Mouse (Mus musculus) embryonic facial prominence, embryonic 10.5 days (tissue): Measurements from ENCODE around the gene Cyba. TPM values are rescaled to one million over a fixed set of nuclear protein-coding genes. Genes with fewer than 3 reads are reported as not detected.

Source experiments
- DNase-seq: peaks from one replicate; pipeline ENCODE4 v3.0.0-alpha.2; 2017; ENCODE audit warnings: low spot score
- H3K27ac ChIP-seq: fragments of 300-500 bp; sonication (generic); replicated peaks from 2 replicates; pipeline ENCODE4 v1.5.1; 2016; ENCODE audit warnings: mild to moderate bottlenecking
- H3K27me3 ChIP-seq: fragments of 300-500 bp; sonication (generic); replicated peaks from 2 replicates; pipeline ENCODE4 v1.6.1; 2016; ENCODE audit warnings: low read depth, mild to moderate bottlenecking; ENCODE audit not compliant: poor library complexity, severe bottlenecking
- H3K36me3 ChIP-seq: fragments of 300-500 bp; sonication (generic); replicated peaks from 2 replicates; pipeline ENCODE4 v1.6.1; 2016; ENCODE audit warnings: mild to moderate bottlenecking, moderate library complexity
- H3K4me1 ChIP-seq: fragments of 300-500 bp; sonication (generic); 2 replicates; pipeline ENCODE4 v1.6.1; 2016
- H3K4me3 ChIP-seq: fragments of 300-500 bp; sonication (generic); 2 replicates; pipeline ENCODE4 v1.5.1; 2016; ENCODE audit warnings: mild to moderate bottlenecking, moderate library complexity
- H3K9me3 ChIP-seq: fragments of 300-500 bp; sonication (generic); 2 replicates; pipeline ENCODE4 v1.6.1; 2016; ENCODE audit warnings: mild to moderate bottlenecking
- WGBS: fragments of 180-500 bp; shearing (Covaris S2); methylation state at CpG from one replicate; pipeline ENCODE4 v1.1.7; 2016; 5-methylcytosine and 5-hydroxymethylcytosine counted together
- polyA plus RNA-seq: library from polyadenylated mRNA; unstranded; fragments of >200 nt; fragmentation: Nextera tagmentation; extraction: Ambion mirVana; gene quantifications from 2 replicates; pipeline ENCODE4 v1.2.1, GENCODE M21; 2016

The Cyba gene
- polyA plus RNA-seq, 1 experiment from 2014 or later, result 62.6 TPM

DNA sequence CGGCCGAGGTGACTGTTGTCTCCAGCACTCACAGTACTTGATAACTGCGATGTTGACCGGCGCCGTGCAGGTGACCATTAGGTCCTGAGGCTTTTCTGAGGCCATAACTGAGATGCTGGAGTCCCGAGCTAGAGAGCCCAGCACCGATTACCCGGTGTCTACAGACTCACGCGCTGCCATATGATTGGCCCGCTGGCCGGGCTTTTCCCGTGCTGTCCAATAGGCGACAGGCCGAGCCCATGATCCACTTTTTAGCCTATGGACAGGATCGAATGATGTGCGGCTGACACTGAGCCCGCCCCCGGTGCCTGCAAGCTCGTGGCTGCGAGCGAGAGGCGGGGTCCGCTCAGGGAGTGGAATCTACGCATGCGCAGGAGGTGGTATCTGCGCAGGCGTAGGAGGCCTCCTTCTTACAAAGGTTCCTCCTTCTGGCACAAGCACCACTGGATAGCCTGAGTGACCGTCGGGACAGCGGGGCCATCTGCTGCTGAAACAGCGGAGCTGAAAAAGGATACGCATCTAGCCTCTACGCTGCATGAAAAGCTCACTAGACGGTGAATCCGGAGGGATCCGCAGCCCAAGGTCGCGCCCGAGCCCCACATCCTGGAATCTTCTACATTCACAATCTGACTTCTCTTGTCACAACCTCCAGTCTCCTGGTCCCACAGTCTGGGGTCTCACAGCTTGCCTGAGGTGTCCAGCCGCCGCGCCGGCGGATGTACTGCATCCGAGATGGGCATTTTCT lies 10.7 kb upstream of the Cyba start, which contains the start of gene Mvd:
Mvd (minus strand) TSS at position 161 of the 745 bp plus-strand sequence.
- WGBS, result under 1% methylated on average over 47 of the region's 47 CpGs
- peaks cover 33% of the 10 kb centered on the region for H3K4me1 ChIP-seq

DNA sequence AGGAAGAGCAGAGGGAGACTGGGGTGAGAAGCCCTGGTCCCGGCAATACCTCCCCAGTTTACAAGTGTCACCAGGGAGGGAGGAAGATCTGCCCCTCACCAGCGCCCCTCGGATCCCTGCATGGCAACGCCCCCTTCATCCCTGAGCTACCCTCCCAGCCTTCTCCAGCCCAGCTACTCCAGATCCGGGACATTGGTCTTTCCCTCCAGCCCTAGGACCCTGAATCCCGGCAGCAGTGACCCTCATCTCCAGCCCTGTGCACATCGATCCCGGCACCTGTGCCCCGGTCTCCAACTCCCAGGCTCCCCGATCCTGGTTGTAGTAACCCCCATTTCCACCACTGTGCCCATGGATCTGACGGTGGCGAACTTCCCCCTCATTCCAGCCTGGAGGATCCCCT lies 10.1 kb upstream of the Cyba start:
- no peaks in the 10 kb centered on the region for H3K27me3 ChIP-seq
- 1% methylated on average over 12 of the region's 12 CpGs for WGBS
- H3K36me3 ChIP-seq, result peaks cover 24% of the 10 kb centered on the region
- peak; percentile 45 for DNase-seq
- no peaks in the 10 kb centered on the region for H3K9me3 ChIP-seq
- H3K27ac ChIP-seq, result peak overlapping the region; percentile 91
- peak overlapping the region; percentile 72 for H3K4me3 ChIP-seq
- H3K4me1 ChIP-seq, result peaks cover 40% of the 10 kb centered on the region

More for the DNA sequence above, 10.7 kb upstream of the Cyba start, which contains the start of gene Mvd:
- Histone ChIP-seq H3K9me3 (no peaks in the 10 kb centered on the region), H3K4me3 (peak within 1 kb of the TSS; percentile 72), H3K27ac (peak within 1 kb of the TSS; percentile 91), H3K27me3 (no peaks in the 10 kb centered on the region), H3K36me3 (peaks cover 17% of the 10 kb centered on the region)
- DNase-seq, result peak; percentile 99

DNA sequence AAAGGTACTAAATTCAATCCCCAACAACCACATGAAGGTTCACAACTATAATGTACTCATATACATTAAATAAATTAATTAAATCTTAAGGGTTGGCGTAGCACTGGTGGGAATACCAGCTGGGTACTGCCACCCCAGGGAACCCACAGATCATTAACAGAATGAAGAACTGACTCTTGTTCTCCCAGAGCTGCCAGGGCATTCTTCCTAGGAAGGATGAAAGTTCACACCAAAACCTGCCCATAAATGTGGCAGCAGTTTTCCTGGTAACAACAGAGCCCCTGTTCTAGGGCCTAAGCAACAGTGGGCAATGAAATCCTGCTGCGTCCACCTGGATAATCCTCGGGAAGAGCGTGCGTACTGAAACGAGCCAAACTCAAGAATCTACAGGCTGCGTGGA lies 9.6 kb upstream of the Cyba start:
- WGBS, result 25% methylated on average over 7 of the region's 7 CpGs
- Histone ChIP-seq H3K27me3 (no peaks in the 10 kb centered on the region), H3K27ac (peak overlapping the region; percentile 91), H3K4me3 (peak overlapping the region; percentile 72), H3K36me3 (peaks cover 28% of the 10 kb centered on the region), H3K4me1 (peaks cover 43% of the 10 kb centered on the region), H3K9me3 (no peaks in the 10 kb centered on the region)
- no peak for DNase-seq

DNA sequence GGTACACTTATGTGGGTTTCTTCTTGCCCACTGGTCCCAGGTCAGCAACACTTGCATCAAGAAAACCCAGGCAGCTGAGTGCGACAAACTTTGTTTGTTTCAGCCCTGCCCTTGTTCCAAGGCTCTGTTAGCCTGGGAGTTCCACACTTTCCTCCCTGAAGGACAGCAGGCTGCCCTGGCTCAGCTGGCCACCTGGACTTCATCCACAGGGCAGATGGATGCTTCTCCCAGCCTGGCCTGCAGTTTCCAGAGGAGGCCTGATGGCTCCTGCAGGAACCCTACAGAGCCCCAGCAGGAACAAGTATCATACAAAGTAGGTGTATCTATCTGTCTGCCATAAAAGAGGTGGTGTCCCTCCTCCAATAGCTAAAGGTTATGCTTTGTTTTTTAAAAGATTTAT lies 8.6 kb upstream of the Cyba start:
- 95% methylated on average over 1 of the region's 1 CpGs for WGBS
- no peak overlapping the region for H3K4me3 ChIP-seq
- H3K9me3 ChIP-seq, result no peaks in the 10 kb centered on the region
- peaks cover 43% of the 10 kb centered on the region for H3K4me1 ChIP-seq
- H3K36me3 ChIP-seq, result peaks cover 38% of the 10 kb centered on the region
- no peak overlapping the region for H3K27ac ChIP-seq
- no peak for DNase-seq
- no peaks in the 10 kb centered on the region for H3K27me3 ChIP-seq

DNA sequence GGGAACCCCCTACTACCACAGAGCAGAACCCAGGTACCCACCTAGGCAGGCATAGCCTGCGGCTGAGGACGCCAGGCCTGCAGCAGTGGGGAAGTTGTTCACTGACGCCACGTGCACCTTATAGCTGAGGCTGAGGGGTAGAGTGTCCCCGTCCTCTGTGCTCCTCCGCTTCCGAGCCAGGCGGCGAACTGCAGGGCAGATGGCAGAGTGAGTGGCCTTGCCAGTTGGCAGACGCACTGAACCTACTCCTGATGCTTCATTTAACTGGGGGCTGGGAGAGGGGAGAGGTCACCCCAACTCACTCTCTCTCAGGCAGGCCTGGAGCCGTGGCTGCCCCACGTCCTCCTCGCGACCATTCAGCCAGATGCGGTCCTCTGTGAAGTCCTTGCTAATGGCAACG lies 6.6 kb upstream of the Cyba start:
- no peak overlapping the region for H3K4me3 ChIP-seq
- WGBS, result 94% methylated on average over 16 of the region's 16 CpGs
- peaks cover 24% of the 10 kb centered on the region for H3K4me1 ChIP-seq
- H3K36me3 ChIP-seq, result peaks cover 58% of the 10 kb centered on the region
- H3K27me3 ChIP-seq, result no peaks in the 10 kb centered on the region
- peaks cover 4% of the 10 kb centered on the region; the same call in 1 of the 2 replicates for H3K9me3 ChIP-seq
- H3K27ac ChIP-seq, result no peak overlapping the region
- no peak for DNase-seq

DNA sequence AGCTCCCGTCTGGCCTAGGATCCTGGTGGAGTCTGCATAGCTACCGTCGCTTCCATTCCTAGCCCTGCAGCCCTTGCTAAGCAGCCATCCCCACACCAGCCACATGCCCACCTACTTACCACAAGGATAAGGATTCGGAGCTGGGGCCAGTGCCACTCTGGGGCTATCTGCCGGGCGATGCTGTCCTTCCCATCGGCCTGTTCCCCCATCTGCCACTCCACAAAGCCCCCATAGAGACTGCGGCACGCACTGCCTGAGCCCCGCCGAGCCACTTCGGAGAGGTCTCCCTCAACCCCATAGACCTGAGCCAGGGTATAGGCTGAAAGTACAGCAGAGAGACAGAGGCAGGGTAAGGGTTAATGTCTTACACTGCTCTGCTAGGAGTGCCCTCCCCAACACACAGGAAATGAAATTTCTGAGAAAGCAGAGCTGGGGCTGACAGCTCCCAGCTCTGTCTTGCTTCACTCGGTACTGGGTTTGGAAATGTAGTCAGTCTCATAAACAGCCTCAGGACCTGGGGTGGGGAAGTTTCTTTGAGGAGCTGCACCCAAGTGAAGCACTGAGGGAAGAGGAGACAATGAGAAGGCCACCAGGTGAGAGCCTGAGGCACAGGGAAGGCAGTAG lies 5.1 kb upstream of the Cyba start:
- H3K36me3 ChIP-seq, result peaks cover 71% of the 10 kb centered on the region
- no peak for DNase-seq
- 88% methylated on average over 13 of the region's 13 CpGs for WGBS

DNA sequence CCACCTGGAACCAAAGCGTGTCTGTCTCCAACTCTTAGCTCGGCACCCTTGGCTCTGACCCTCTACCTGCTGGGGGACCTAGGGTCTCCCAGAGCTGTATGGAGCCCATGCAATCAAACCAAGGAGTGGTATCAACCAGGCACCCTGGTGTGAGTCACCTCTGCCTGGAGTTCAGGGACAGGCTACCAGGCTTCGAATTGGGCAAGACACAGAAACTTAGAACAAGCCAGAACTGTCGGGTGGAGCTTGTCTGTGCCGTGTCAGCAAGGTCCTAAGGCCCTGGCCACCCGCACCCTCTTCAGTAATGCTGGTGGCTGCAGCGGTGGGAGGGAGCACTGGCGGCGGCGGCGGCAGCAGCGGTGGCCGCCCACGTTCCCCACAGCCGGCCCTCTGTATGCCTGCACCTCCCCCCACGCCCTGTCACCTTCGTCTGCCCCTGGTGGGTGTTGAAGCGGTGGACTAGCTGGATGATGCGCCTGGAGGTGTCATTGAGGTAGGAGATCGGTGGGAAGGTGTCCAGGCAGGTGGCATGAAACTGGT lies 3.9 kb upstream of the Cyba start:
- DNase-seq, result no peak
- Histone ChIP-seq H3K4me3 (no peak overlapping the region), H3K36me3 (peaks cover 71% of the 10 kb centered on the region), H3K4me1 (peaks cover 26% of the 10 kb centered on the region), H3K27me3 (peaks cover 6% of the 10 kb centered on the region; the same call in 1 of the 2 replicates), H3K27ac (no peak overlapping the region), H3K9me3 (peaks cover 4% of the 10 kb centered on the region; the same call in 1 of the 2 replicates)
- 89% methylated on average over 20 of the region's 20 CpGs for WGBS

More for the DNA sequence above, 5.1 kb upstream of the Cyba start:
- peaks cover 24% of the 10 kb centered on the region for H3K4me1 ChIP-seq
- H3K9me3 ChIP-seq, result peaks cover 4% of the 10 kb centered on the region; the same call in 1 of the 2 replicates
- peak overlapping the region; percentile 44 for H3K27ac ChIP-seq
- H3K4me3 ChIP-seq, result no peak overlapping the region
- H3K27me3 ChIP-seq, result 0 out of 2 replicates have a peak, but pooled peaks cover 3% of the 10 kb centered on the region

DNA sequence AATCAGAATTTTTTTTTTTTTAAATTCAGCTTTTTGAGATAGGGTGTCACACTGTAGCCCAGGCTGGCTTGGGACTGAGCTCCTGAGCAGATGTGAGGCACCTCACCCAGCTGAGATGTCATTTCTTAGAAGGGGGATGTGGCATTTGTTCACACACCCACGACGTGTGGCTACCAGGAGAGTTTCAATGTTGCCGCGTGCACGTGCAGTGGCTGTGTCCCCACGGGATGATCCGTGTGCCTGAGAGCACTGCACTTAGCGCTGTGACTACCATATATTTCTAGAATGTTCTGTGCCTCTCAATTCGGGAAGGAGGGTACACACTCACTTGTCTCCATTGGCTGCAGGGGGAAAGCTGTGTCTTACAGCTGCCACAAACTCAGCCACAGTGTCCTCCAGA lies 3.4 kb upstream of the Cyba start:
- no peak overlapping the region for H3K27ac ChIP-seq

DNA sequence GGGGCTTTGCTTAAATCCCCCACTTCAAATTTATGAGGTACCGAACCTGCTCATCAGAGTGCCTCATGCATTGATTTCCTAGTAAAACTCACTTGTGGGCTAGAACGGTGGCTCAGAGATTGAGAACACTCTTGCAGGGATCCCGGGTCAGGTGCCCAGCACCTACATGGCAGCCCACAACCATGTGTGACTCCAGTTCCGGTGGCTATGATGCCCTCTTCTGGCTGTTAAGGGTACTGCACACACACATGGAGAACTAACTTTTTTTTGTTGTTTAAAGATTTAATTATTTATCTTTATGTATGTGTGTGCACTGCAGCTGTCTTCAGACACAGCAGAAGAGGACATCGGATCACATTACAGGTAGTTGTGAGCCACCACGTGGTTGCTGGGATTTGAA lies 2.6 kb upstream of the Cyba start:
- no peak for DNase-seq
- H3K9me3 ChIP-seq, result peaks cover 4% of the 10 kb centered on the region; the same call in 1 of the 2 replicates
- no peak overlapping the region for H3K4me3 ChIP-seq
- H3K36me3 ChIP-seq, result peaks cover 71% of the 10 kb centered on the region
- H3K27ac ChIP-seq, result no peak overlapping the region
- 88% methylated on average over 6 of the region's 6 CpGs for WGBS
- peaks cover 28% of the 10 kb centered on the region for H3K4me1 ChIP-seq
- peaks cover 7% of the 10 kb centered on the region; the same call in 1 of the 2 replicates for H3K27me3 ChIP-seq

More for the DNA sequence above, 3.4 kb upstream of the Cyba start:
- Histone ChIP-seq H3K4me3 (no peak overlapping the region), H3K36me3 (peaks cover 71% of the 10 kb centered on the region), H3K27me3 (peaks cover 7% of the 10 kb centered on the region; the same call in 1 of the 2 replicates), H3K9me3 (peaks cover 4% of the 10 kb centered on the region; the same call in 1 of the 2 replicates), H3K4me1 (peaks cover 28% of the 10 kb centered on the region)
- DNase-seq, result no peak
- 97% methylated on average over 9 of the region's 9 CpGs for WGBS

DNA sequence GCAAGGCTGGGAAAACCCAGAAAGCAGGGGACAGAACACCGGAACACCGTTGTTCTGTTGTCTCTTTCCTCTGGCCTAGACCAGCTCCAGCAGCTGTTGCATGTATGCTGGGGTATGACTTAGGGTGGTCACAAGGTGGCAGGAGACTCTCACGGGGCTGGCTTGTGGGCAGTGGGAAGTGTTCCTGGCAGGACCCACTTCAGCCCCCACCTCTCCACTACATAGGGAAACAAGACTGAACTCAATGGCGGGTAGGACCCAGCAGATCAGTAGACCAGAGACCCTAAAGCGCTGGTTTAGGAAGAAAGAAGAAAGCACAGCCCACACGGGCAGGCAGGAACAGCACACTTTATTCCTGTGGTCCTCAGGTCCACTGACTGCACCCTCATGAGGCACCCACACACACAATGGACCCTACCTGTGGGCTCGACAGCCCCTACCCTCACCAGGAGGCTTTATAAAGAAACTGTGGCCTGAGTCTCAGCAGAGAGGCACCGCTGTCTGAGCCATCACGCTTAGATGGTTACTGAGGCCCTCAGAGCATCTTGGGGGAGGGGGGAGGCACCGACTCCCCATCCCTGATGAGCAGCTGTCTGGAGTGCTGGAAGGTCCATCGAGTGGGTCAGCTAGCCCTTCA lies 657 bp upstream of the Cyba start:
- DNase-seq, result no peak
- H3K36me3 ChIP-seq, result peaks cover 53% of the 10 kb centered on the region
- no peak overlapping the region; the same call in 1 of the 2 replicates for H3K27ac ChIP-seq
- peaks cover 7% of the 10 kb centered on the region; the same call in 1 of the 2 replicates for H3K27me3 ChIP-seq
- peaks cover 28% of the 10 kb centered on the region for H3K4me1 ChIP-seq
- 68% methylated on average over 11 of the region's 11 CpGs for WGBS
- peaks cover 4% of the 10 kb centered on the region; the same call in 1 of the 2 replicates for H3K9me3 ChIP-seq
- peak overlapping the region; percentile 61; the same call in 1 of the 2 replicates for H3K4me3 ChIP-seq

DNA sequence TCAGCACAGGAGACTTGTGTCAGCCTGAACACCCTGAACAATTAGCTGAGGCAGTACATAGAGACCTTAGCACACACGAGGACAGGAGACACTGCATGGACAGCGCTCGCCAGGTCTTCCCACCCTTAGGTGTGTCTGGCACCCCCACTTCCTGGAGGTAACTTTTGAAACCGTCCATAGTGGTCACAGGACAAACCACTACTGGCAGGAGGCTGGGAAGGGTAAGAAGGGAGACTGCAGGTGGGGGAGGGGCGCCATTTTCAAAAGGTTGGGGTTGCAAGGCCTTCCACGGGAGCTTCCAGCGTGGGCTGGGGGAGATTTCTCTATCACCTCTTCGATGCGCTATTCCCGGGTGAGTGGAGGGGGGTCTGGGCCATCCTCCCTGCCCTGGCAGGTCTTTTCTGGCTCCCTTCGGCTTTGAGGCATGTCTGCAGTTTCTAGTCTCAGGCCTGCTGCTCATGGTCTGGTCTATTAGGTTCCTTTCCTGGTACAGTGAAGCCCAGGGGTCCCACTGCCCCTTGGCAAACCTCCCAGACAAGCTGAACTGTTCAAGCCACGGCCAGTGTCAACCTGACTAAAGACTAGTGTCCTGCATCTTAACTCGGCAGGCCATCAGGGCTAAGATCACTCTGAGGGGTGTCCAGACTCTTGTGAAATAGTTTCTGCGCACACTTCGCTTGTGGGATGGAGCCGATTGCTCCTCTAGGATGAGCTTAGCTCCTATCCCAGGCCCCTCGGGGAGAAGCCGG lies 862 bp downstream of the Cyba start:
- peaks cover 19% of the 10 kb centered on the region for H3K4me1 ChIP-seq
- peak overlapping the region; percentile 74 for H3K27ac ChIP-seq
- peaks cover 7% of the 10 kb centered on the region; the same call in 1 of the 2 replicates for H3K27me3 ChIP-seq
- peaks cover 38% of the 10 kb centered on the region for H3K36me3 ChIP-seq
- peak overlapping the region; percentile 61 for H3K4me3 ChIP-seq
- WGBS, result 40% methylated on average over 18 of the region's 18 CpGs
- H3K9me3 ChIP-seq, result peaks cover 4% of the 10 kb centered on the region; the same call in 1 of the 2 replicates
- peak; percentile 29 for DNase-seq
